Mouse (Mus musculus) left cerebral cortex, adult 9 months (tissue): ENCODE measurements at regions not wholly inside any gene's neighbourhood (a gene's known extent, or its start where the extent isn't known, plus 50 kb on each side); places are given as distances from the start of the nearest gene placed in this dataset.

Experiments
- DNase-seq, 2 experiments: peaks; one replicate each; pipeline ENCODE4 v3.0.0; 2022; ENCODE audit warnings: low spot score in 2 of 2

DNA sequence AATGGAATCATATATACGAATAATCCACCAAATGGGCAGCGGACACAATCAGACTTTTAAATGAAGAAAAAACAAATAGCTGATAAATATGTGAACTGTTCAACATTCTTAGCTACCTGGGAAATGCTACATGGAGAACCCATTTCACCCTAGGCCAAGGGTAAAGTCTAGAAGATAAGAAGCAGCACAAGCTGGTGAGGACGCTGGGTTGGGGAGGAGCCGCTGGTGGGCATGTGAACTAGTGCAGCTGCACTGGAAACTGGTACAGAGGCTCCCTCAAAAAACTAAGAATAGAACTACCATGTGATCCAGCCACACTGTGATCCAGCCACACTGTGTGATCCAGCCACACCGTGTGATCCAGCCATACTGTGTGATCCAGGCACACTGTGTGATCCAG is 198.8 kb upstream of the Bmper start:
- no peak for DNase-seq

DNA sequence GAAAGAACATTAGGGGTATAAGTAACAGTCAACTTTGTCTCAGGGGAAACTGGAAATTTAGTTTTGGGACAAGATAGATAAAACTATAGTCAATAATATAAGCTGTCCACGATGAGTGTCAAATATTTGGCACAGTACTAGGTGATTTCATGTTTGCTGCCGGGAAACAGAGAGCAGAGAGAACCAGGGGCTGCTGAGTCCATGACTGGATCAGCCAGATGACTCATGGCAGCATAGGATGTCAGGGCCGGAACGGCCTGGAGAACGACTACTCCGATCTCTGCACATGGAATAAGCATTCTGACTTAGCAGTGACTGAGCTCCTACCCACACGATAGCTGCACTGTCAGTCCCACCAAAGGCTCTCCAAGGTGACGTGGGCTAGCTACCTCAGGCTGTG is 197.6 kb upstream of the Bmper start:
- DNase-seq, result no peak

DNA sequence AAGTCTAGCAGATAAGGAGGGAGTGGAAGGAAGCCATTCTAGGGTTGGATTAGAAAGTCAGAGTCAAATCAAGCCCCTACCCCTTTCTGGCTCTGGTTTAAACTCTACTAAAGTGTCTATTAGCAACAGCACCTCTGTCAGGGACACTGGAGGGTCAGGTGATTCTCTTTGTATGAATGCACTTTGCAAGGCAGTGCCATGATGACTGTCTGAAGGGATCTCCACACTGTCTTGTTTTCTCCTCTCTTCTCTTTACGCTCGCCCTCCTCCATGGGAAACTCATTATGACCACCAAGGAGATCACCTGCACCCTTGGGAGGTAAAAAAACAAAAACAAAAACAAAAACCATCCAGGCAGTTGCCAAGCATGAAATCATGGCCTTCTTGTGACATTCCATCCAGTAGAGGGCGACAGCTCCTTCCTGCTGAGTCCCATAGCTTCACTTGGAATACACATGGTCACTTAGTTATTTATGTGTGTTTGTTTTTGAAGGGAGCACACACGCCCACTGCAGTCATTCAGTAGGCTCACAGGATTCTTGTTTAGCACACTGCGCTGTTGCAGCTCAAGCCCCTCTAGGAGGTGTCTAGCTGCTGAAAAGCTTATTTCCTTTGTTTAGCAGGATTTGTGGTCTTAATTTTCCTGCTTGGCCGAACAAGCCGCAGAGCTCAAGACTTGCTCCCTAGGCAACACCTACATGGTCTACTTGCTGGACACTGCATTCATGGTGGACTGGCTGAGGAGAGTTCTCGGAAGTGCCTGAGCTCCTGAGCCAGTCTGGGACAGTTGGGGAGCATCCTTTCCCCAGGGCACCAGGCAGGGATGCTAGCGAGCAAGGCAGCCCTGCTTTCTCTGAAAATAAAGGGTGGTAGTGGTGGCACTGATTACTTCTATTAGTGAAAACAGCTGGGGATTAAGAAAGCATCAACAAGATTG is 195.2 kb upstream of the Bmper start:
- peak in 1 of 2 experiments; percentile 75 for DNase-seq

DNA sequence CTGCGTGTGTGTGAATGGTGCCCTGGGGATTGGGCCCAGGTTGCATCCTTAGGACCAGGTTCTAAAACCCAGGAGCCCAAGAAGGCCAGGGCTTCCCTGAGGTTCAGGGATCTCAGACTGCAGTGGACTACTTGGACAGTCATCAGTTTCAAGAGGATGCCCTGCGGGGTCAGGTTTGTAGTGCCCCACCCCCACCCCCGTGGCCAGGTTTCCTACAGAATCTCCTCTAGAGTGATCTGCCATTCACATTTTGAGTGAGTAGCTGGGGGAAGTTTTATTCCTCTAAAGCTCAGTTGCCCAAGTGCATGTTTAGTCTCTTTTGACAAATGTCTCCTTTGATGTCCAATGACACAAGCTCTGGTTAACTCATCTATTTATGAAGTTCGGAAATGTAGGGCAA is 193.5 kb upstream of the Bmper start:
- DNase-seq, result no peak

DNA sequence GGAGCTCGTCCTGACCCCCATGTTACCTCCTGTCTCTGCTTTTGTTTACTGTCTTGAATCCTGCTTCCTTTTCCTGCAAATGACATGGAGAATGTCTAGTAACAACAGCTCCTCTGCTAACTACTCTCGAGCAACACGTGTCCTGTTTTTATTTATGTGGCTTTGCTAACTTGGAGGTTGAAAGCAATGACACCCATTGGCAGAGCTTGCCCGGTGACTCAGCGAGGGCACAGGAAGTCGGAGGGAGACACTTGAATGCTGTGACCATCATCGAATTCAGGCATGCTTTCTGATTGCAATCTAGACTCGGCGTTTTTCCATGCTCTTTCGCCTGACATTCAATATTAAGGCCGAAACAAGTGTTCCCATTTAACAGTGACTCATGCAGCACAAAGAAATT is 192.7 kb upstream of the Bmper start:
- DNase-seq, result no peak

DNA sequence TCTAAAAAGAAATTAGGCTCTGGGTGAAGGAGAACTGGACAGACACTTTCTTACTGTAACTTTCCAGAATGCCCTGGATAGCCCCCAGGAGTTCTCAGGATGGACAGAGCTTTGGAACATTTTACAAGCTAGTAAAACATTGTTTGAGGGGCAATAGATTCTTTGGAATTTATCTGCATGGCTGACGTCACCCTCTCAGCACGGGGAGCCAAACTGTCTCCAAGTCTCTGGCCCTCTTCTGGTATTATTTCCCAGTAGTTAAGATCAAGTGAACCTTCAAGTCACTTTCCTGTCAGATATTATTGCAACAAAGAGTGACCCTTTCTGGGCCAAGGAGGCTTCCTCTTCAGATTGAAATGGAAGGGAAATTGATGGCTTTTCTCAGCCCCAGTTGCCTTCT is 192.3 kb upstream of the Bmper start:
- DNase-seq, result no peak

DNA sequence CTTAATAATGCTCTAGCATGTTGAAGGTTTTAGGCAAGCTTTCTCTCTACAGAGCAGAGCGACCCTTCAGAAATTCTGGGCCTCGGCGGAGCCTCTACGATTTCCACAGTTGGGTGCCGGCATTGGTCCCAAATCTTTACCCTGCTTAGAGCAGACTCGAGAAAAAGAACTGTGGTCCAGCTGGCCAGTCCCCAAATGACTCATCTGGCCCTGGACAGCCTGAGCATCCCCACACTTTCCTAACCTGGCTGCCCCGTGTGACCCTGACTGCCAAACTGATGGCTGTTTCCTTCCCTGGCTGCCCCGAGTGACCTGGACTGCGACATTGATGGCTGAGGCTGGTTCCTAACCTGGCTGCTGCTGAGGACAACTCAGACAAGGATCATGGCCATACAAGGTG is 191.0 kb upstream of the Bmper start:
- no peak for DNase-seq

DNA sequence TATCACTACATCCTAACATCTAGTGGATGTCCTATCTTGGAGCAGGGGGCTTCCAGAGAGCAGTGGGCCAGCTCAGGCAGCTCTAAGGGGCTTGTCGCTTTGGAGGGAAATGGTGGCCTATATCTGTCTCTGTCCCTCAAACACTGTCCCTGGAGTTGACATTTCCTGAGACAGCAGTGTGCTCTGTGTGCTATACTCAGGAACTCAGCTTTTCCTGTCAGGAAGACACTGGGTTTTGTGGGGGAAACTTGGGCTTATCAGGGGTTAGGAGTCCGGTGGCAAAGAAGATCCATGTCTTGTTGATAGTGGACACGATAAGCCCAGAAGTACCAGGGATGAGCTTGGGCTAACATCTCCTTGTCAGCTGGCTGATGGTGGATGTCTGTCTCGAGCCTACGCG is 187.6 kb upstream of the Bmper start:
- DNase-seq, result no peak

DNA sequence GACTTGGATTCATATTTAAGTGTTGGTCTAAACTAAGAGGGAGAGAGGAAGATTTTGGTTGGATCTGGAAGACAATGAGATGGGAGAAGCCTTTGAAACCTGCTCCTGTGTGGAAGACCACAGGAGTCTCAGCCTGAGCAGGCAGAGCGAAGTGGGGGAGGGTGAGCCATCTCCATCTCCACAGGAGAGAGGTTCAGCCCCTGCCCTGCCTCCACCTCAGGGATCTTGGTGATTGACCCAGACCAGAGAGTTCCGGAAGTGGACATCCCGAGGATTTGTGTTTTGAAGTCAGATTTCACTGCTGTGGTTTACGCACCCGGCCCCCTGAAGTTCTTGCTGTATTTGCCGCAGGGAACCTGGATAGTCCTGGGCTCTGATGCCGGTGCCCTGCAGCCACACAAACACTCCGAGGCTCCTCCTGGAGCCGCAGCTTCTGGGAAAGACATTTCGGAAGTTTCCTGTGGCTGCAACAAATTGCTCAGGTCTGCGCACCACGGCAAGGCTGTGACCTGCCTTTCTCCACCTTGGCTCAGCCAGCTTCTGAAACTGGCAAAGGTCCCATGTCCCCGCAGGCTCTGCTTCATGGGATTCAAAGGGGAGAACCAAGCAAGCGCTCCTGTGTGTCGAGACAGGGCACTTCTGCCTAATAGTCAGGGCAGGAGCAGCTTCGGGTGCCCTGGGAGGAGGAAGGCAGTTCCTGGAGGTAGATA is 186.8 kb upstream of the Bmper start:
- DNase-seq, result no peak

DNA sequence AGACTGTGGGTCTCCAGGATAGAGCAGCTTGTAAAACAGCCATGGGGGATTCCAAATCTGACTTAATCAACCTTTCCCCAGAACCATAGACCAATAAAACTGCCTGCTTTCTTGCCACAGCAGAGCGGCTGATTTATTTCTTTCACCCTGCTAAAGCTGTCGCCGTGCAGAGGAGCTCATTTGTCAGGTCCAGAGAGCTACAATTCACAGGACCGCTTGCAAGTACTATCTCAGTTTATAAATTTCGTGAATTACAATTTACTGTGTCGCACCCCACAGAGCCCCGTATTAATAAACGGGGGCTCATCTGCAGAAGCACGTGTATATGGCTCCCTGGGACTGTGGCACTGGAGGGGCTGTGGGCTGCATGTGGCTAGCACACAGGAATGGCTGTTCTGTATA is 185.4 kb upstream of the Bmper start:
- no peak for DNase-seq

DNA sequence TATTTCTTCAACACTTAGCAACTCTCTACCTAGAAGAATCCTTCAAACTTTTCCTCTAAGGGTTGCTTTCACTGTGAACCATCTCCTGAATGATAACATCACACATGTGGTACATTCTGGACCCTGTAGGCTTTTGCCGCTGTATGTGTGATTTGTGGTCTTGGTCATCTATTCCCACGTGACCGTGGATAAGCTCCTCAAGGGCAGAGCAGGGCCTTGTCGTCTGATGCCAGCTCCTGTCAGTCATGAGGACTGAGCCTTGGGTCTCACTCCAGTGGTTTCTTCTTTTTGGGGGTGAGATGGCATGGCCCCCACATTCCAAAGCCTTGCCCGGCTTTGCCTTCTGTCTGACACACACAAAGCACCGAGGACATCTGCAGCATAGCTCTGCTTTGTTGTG is 183.3 kb upstream of the Bmper start:
- no peak for DNase-seq

DNA sequence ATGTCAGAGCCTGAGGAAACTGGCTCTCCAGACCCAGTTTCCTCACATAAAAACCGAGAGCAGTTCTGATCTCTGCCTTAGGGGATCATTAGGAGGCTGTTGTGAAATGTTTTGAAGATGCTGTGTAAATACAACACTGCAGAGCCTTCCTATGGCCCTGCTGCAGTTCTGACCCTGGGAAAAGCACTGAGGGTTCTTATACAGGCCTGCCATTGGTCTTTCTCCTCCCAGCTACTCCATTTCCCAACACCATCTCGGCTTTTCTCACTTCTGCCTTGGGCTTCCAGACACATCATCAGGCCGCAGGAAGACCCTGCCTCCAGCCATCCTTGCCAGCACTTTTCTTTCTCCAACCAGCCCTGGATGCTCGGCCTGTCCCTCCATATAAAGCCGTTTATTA is 181.9 kb upstream of the Bmper start:
- no peak for DNase-seq

DNA sequence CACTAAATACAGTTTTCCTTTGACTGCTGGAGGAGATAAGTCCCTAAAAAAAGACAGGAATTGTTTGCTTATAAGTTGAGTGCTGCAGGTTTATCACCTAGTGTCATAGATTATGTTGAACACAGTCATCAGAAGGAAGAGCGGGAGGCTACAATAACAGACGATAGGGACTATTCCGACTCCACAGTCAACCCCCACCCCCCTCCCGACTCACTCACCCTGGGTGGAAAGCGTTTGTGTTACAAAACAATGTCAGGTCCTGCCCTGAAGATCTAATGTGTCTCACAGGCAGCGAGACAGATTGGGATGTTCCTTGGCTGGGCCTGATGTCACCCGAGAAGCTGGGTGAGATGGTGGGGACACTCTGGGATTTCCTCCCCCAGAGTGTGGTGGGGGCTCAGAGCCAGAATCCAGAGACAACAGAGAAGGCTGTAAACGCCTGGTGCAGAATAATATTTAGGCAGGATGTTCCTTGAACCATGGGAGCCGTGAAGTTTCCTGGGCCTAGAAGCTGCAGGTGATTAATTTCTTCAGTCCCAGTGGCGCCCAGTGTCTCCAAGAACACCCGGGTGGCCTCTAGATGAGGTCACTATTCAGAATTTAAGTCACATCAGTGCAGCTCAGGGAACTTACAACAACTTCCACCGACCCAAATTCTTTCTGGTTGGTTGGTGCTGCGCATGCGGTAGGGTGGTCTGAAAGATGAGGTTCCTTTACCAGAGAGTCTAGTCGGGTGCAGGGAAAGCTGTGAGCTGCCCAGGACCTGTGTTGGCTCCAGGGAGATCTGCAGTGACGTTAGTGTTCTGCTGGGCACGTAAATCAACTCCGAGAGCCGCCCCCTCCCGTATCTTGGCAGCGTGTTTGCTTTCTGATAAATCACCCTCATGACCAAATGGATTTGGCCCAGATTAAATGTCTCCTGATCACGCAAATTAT is 181.1 kb upstream of the Bmper start:
- DNase-seq, result no peak

DNA sequence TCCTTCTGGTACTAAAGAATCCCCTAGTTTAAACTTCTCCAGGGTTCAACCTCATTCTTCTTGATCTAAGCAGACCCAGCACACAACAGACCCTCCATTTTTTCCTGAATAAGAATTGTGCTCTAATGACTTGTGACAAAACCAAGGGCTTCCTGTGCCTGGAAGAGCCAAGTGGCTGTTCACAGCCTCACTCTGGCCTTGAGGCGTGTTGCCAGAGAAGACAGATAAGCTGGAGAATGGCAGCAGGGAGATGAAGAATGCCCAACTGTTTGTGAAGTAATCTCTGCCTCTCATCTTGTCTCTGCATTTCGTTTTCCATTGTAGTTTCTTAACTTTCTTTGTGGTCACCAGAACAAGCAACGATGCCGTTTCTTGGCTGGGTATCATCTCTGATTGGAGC is 179.9 kb upstream of the Bmper start:
- no peak for DNase-seq

DNA sequence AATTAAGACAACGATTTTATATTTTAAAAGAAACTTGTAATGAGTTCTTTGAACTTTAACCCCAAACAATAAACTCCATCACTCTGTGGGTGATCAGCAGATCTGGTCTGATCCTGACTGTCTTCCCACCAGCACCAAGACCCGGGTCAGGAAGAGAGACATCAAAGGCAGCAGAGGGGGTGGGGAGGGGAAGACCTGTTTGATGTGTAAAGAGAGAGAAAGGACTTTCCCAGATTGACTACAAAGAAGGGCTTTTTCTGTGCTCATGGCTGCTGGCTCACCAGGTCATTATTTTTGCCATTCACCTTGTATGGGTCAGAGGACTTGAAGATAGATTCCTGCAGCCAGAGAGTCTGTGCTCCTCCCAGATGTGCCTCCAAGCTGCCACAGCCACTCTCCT is 177.4 kb upstream of the Bmper start:
- DNase-seq, result no peak

DNA sequence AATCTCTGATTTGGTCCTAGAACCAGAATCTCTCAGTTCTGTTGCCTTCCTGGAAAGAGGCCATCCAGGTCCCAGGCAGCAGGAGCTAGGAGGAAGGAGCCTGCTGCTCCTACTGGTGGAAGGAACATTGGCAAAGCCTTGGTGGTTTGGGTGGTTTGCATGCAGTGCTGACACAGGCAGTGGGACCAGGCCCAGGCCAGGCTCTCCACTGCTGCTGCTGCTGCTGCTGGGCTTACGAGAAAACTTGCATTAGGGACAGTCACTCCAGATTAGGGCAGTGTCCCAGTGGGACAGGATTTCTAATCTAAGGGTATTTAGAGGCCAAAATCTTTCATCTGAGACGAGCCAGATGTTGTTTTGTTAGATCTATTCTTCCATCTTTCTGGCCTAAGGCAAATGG is 172.1 kb upstream of the Bmper start:
- DNase-seq, result no peak

DNA sequence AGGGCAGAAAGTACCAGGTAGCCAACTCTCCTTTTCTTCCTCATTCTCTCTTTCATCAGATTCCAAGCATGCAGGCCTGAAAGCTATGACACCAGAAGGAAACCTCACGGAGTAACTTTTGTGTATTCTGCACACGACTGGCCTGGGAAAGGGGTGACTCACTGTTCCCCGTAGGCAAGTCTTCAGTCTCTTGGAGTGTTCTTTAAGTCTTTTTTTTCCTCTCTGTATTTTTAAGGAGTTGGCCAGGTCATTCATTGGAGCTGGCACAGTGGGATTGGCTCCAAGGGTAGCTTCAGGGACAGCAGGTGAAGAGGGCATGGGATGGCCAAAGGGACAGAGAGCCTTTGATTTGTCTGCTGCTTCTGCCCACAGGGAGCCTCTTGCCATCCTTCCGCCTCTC is 163.3 kb upstream of the Bmper start:
- no peak for DNase-seq

DNA sequence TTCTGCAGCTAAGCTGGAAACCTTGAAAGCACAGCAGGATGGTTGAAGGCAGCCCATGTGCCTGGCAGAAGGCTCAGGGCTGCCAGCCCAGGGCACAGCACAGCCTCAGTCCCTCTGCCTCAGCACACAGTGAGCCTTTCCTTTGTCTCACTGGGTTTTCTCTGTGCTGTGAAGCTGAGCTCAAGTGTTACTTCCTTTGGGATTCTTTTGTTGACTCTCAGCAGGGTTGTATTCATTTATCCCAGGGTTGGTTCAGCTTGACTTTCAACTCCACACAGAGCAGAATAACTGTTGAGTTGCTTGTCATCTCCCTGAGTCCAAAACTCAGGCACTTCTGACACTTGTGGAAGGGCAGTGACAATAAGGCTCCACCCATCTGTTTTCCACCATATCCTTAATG is 162.3 kb upstream of the Bmper start:
- no peak for DNase-seq

DNA sequence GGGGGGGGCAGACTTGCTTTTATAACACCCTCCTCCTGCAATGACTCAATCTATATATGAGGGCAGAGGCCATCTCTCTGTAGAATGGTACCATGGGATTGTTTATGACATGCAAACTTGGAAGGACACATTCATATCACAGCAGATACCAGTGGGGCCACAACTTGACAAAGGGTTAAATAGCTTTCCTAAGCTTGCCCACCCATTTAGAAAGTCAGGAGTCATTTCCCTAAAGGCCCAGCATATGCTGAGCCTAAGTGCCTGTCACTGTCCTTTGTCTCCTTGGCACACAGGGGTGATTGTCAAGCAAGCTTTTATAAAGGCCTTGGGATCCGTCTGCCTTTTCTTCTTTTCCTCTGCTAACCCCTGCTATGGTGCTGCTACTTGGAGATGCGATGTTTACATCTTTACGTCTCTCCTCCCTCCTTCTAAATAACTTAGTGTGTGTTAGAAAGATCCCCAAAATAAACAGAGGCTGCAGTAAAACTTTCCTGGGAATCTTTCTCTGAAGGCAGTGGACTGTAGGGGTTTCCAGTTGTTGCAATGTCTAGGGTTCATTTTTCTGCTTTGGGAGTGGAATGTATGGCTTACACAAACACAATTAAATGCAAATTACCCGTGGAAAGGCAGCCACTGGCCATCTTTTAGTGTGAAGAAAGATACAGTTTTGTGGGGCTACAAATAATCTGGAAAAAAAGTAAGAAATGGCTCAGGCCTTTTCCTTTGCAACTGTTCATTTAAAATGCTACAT is 161.5 kb upstream of the Bmper start:
- DNase-seq, result no peak

DNA sequence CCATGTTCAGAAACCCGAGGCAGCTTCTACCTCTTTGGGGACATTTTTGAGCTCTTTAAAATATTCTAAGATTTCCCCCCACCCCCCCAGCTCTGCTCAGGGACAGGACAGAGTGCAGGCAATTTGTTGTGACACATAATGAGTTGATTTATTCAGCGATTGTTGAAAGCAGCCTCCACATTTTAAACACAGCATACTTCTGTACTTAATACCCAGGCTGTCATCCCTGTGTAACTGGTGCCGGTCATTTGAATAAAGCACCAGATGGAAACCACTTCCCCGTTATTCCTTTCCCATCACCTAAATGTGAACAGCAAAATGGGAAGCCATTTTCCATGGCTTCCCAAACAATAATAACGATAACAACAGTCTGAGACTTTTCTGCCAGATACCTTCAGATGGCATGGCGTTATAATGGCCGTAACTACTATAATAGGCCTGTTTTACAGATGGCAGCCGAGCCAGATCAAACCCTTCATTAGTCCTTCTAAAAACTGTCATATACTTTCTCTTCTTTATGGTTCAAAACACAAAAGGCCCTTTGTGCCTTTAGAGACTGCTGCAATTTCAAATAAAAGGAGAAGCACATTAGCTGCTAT is 160.7 kb upstream of the Bmper start:
- DNase-seq, result no peak
